ENCODE assay signal across 8 mouse cellular contexts in the genomic region with DNA sequence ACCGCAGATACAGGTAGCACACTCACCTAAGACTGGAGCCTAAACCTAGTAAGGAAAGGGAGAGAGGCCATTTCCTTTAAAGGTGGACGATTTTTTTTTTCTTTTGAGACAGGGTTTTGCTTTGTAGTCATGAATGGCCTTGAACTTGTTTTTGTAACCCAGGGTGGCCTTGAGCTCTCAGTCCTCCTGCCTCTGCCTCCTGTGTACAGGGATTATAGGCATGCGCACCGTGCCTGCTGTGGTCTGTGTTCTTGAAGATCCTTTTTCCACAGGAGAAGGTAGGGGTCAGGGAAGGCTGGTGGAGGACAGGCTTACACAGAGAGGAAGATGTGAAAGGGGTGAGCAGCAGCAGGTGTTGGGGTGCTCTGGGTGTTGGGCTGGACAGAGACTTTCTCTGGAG. TPM values are rescaled to one million over a fixed set of nuclear protein-coding genes. Genes with fewer than 3 reads are reported as not detected.
DNase-seq lines count a peak whose midpoint lies in the region; ATAC-seq and TF ChIP-seq lines count a peak whose summit lies in the region.

No protein-coding gene starts in this region.

- H3K4me2 ChIP-seq in intestine, embryonic 14.5 days (ENCODE audit: low read length) = peak overlapping the region; percentile 74
- H3K4me2 ChIP-seq in intestine, postnatal 0 days (replicated peaks; ENCODE audit: low read depth) = no peak overlapping the region
- peak overlapping the region; percentile 82 for H3K4me2 ChIP-seq in embryonic facial prominence, embryonic 15.5 days (replicated peaks)
- peak overlapping the region; percentile 67 for H3K4me2 ChIP-seq in midbrain, embryonic 15.5 days

- H3K9me3 ChIP-seq in intestine, embryonic 14.5 days (ENCODE audit: control insufficient read depth, low read length) = no peaks in the 10 kb centered on the region
- H3K9me3 ChIP-seq in intestine, postnatal 0 days (ENCODE audit: control insufficient read depth) = no peaks in the 10 kb centered on the region
- H3K9me3 ChIP-seq in embryonic facial prominence, embryonic 15.5 days (replicated peaks) = no peaks in the 10 kb centered on the region
- H3K9me3 ChIP-seq in midbrain, embryonic 15.5 days = no peaks in the 10 kb centered on the region

- no peak overlapping the region for H3K27ac ChIP-seq in intestine, embryonic 14.5 days (ENCODE audit: low read depth)
- no peak overlapping the region for H3K27ac ChIP-seq in intestine, postnatal 0 days (ENCODE audit: low read depth, low read length)
- H3K27ac ChIP-seq in embryonic facial prominence, embryonic 15.5 days (replicated peaks) = no peak overlapping the region
- H3K27ac ChIP-seq in midbrain, embryonic 15.5 days = no peak overlapping the region

- H3K27me3 ChIP-seq in intestine, embryonic 14.5 days (replicated peaks; ENCODE audit: control insufficient read depth, insufficient read depth, low read length) = no peaks in the 10 kb centered on the region
- H3K27me3 ChIP-seq in intestine, postnatal 0 days (replicated peaks; ENCODE audit: control insufficient read depth, insufficient read depth, low read length) = no peaks in the 10 kb centered on the region
- no peaks in the 10 kb centered on the region for H3K27me3 ChIP-seq in embryonic facial prominence, embryonic 15.5 days
- no peaks in the 10 kb centered on the region for H3K27me3 ChIP-seq in midbrain, embryonic 15.5 days (replicated peaks)

- peaks cover 5% of the 10 kb centered on the region; the same call in 1 of the 2 replicates for H3K36me3 ChIP-seq in intestine, embryonic 14.5 days (ENCODE audit: control insufficient read depth, insufficient read depth, low read length)
- H3K36me3 ChIP-seq in intestine, postnatal 0 days (ENCODE audit: control insufficient read depth, insufficient read depth) = 0 out of 2 replicates have a peak, but pooled peaks cover 4% of the 10 kb centered on the region
- no peaks in the 10 kb centered on the region for H3K36me3 ChIP-seq in embryonic facial prominence, embryonic 15.5 days
- peaks cover 3% of the 10 kb centered on the region for H3K36me3 ChIP-seq in midbrain, embryonic 15.5 days (replicated peaks)

- DNase-seq in intestine, embryonic 14.5 days (ENCODE audit: low spot score) = no peak
- peak; percentile 14 for DNase-seq in induced T-regulatory cell, adult 2 months (ENCODE audit: low read depth)
- DNase-seq in embryo, embryonic 11 days = no peak
- no peak for DNase-seq in T-cell, adult 2 months (ENCODE audit: low spot score)
- no peak for DNase-seq in right cerebral cortex, adult 18-20 months

- H3K9ac ChIP-seq in intestine, embryonic 14.5 days (ENCODE audit: low read length) = no peak overlapping the region
- no peak overlapping the region for H3K9ac ChIP-seq in intestine, postnatal 0 days (ENCODE audit: low read depth, low read length)
- H3K9ac ChIP-seq in embryonic facial prominence, embryonic 15.5 days = peak overlapping the region; percentile 68; the same call in 1 of the 2 replicates
- 0 out of 2 replicates have a peak overlapping the region, but pooled peaks have one; percentile 93 for H3K9ac ChIP-seq in midbrain, embryonic 15.5 days

- peaks cover 18% of the 10 kb centered on the region for H3K4me1 ChIP-seq in intestine, embryonic 14.5 days (replicated peaks; ENCODE audit: control insufficient read depth, insufficient read depth, low read length)
- 0 out of 2 replicates have a peak, but pooled peaks cover 9% of the 10 kb centered on the region for H3K4me1 ChIP-seq in intestine, postnatal 0 days (replicated peaks; ENCODE audit: control insufficient read depth, insufficient read depth, low read length)
- H3K4me1 ChIP-seq in embryonic facial prominence, embryonic 15.5 days = peaks cover 50% of the 10 kb centered on the region
- peaks cover 43% of the 10 kb centered on the region for H3K4me1 ChIP-seq in midbrain, embryonic 15.5 days

- no peak for TF ChIP-seq CTCF in intestine, postnatal 0 days (IDR thresholded peaks at IDR 0.05; ENCODE audit: low read depth)

- ATAC-seq in intestine, embryonic 14.5 days (replicated peaks; ENCODE audit: low FRiP score, low TSS enrichment, low read depth) = no peak
- no peak for ATAC-seq in intestine, postnatal 0 days
- ATAC-seq in embryonic facial prominence, embryonic 15.5 days (ENCODE audit: insufficient number of reproducible peaks, low FRiP score, low TSS enrichment, low read depth) = no peak
- no peak for ATAC-seq in midbrain, embryonic 15.5 days (replicated peaks)

- no peak overlapping the region for H3K4me3 ChIP-seq in intestine, embryonic 14.5 days (ENCODE audit: low read depth, low read length)
- no peak overlapping the region for H3K4me3 ChIP-seq in intestine, postnatal 0 days (ENCODE audit: low read depth, low read length)
- peak overlapping the region; percentile 79; the same call in 1 of the 2 replicates for H3K4me3 ChIP-seq in embryonic facial prominence, embryonic 15.5 days (replicated peaks)
- H3K4me3 ChIP-seq in midbrain, embryonic 15.5 days = peak overlapping the region; percentile 99

- WGBS in intestine, embryonic 14.5 days = 77% methylated on average over 4 of the region's 4 CpGs
- WGBS in intestine, postnatal 0 days = 78% methylated on average over 4 of the region's 4 CpGs
- WGBS in embryonic facial prominence, embryonic 15.5 days = 78% methylated on average over 4 of the region's 4 CpGs
- WGBS in midbrain, embryonic 15.5 days = 69% methylated on average over 4 of the region's 4 CpGs

RNA-seq across cellular contexts. Expression of gene Pacs2, which starts 1.6 kb away (rescaled TPM):
- polyA plus RNA-seq in intestine, embryonic 14.5 days (2014; fragmentation: Nextera tagmentation; extraction: Ambion mirVana) = 12.5 and 14.3 TPM in 2 replicates
- 5.1 and 5.2 TPM in 2 replicates for polyA plus RNA-seq in intestine, postnatal 0 days (2015; fragmentation: Nextera tagmentation; extraction: Ambion mirVana)
- polyA plus RNA-seq in embryonic facial prominence, embryonic 15.5 days (2015; fragmentation: Nextera tagmentation; extraction: Ambion mirVana) = 17.4 and 19.9 TPM in 2 replicates
- polyA plus RNA-seq in midbrain, embryonic 15.5 days (2015; fragmentation: Nextera tagmentation; extraction: Ambion mirVana) = 34.6 and 35.1 TPM in 2 replicates

RNA-seq across cellular contexts. Expression of gene Brf1, which starts 15.5 kb away (rescaled TPM):
- polyA plus RNA-seq in intestine, embryonic 14.5 days (2014; fragmentation: Nextera tagmentation; extraction: Ambion mirVana) = 53.8 and 55.8 TPM in 2 replicates
- polyA plus RNA-seq in intestine, postnatal 0 days (2015; fragmentation: Nextera tagmentation; extraction: Ambion mirVana) = 17.9 and 21.3 TPM in 2 replicates
- polyA plus RNA-seq in embryonic facial prominence, embryonic 15.5 days (2015; fragmentation: Nextera tagmentation; extraction: Ambion mirVana) = 62.4 and 70.9 TPM in 2 replicates
- polyA plus RNA-seq in midbrain, embryonic 15.5 days (2015; fragmentation: Nextera tagmentation; extraction: Ambion mirVana) = 56.0 and 58.5 TPM in 2 replicates

RNA-seq across cellular contexts. Expression of gene Btbd6, which starts 39.7 kb away (rescaled TPM):
- polyA plus RNA-seq in intestine, embryonic 14.5 days (2014; fragmentation: Nextera tagmentation; extraction: Ambion mirVana) = 21.7 and 23.2 TPM in 2 replicates
- 13.1 and 13.3 TPM in 2 replicates for polyA plus RNA-seq in intestine, postnatal 0 days (2015; fragmentation: Nextera tagmentation; extraction: Ambion mirVana)
- 28.9 and 31.5 TPM in 2 replicates for polyA plus RNA-seq in embryonic facial prominence, embryonic 15.5 days (2015; fragmentation: Nextera tagmentation; extraction: Ambion mirVana)
- polyA plus RNA-seq in midbrain, embryonic 15.5 days (2015; fragmentation: Nextera tagmentation; extraction: Ambion mirVana) = 57.4 and 60.2 TPM in 2 replicates

RNA-seq across cellular contexts. Expression of gene Tex22, which starts 58.3 kb away (rescaled TPM):
- polyA plus RNA-seq in intestine, embryonic 14.5 days (2014; fragmentation: Nextera tagmentation; extraction: Ambion mirVana) = not detected in 2 replicates
- not detected in 2 replicates for polyA plus RNA-seq in intestine, postnatal 0 days (2015; fragmentation: Nextera tagmentation; extraction: Ambion mirVana)
- polyA plus RNA-seq in embryonic facial prominence, embryonic 15.5 days (2015; fragmentation: Nextera tagmentation; extraction: Ambion mirVana) = 0.20 TPM in 1 of 2 replicates, not detected in the other
- polyA plus RNA-seq in midbrain, embryonic 15.5 days (2015; fragmentation: Nextera tagmentation; extraction: Ambion mirVana) = 0.40 TPM in 1 of 2 replicates, not detected in the other

Comparison
In these comparisons a context has a peak if more than half of its experiments do, and no peak if none do; other contexts are left out.
1. H3K4me3 ChIP-seq: peak in embryonic facial prominence, embryonic 15.5 days (single experiment) and midbrain, embryonic 15.5 days (single experiment); none in intestine, embryonic 14.5 days (single experiment) and intestine, postnatal 0 days (single experiment).
2. H3K9ac ChIP-seq: peak in embryonic facial prominence, embryonic 15.5 days (single experiment) and midbrain, embryonic 15.5 days (single experiment); none in intestine, embryonic 14.5 days (single experiment) and intestine, postnatal 0 days (single experiment).